Mouse (Mus musculus) heart, adult 18-20 months (tissue): ENCODE measurements at regions not wholly inside any gene's neighbourhood (a gene's known extent, or its start where the extent isn't known, plus 50 kb on each side); places are given as distances from the start of the nearest gene placed in this dataset.

ENCODE experiments used
- DNase-seq, 2 experiments: peaks; one replicate each; pipeline ENCODE4 v3.0.0; 2021 to 2022; ENCODE audit warnings: mixed read lengths in 1 of 2

DNA sequence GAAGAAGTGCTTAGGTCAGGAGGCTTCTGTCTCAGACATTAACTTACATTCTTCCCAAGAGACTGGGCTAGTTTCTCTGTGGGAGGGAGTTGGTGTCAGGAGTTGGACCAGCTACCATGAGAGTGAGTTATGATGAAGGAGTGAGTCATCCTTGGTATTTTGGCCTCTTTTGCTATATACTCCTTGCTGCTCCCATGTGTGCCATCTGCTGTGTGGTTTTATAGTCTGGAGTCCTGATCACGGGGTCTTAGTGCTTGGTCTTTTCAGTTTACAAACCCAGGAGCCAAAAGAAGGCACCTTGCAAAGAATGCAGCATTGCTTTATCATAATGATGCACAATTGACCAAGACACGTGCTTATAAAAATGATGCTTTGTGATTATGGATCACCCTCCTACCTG, 56.6 kb downstream of the Zfp503 start:
- DNase-seq, result no peak

GRCm38 (mm10) chr14:21931944-21932343, 57.5 kb downstream of the Zfp503 start:
- no peak for DNase-seq

- DNase-seq, result no peak
Observed at GRCm38 (mm10) chr14:21929048-21929447, 60.4 kb downstream of the Zfp503 start.

DNA sequence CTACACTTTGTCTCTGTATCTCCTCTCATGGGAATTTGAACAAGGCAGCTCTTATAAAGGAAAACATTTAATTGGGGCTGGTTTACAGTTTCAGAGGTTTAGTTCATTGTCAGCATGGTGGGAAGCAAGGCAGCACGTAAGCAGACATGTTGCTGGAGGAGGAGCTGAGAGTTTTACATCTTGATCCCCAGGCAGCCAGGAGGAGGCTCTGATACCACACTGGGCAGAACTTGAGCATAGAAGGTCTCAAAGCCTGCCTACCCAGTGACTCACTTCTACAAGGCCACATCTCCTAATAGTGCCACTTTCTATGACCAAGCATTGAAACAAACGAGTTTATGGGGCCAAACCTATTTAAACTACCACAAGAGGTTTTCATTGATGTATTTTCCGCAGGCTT, 67.9 kb upstream of the Comtd1 start:
- no peak for DNase-seq

DNA sequence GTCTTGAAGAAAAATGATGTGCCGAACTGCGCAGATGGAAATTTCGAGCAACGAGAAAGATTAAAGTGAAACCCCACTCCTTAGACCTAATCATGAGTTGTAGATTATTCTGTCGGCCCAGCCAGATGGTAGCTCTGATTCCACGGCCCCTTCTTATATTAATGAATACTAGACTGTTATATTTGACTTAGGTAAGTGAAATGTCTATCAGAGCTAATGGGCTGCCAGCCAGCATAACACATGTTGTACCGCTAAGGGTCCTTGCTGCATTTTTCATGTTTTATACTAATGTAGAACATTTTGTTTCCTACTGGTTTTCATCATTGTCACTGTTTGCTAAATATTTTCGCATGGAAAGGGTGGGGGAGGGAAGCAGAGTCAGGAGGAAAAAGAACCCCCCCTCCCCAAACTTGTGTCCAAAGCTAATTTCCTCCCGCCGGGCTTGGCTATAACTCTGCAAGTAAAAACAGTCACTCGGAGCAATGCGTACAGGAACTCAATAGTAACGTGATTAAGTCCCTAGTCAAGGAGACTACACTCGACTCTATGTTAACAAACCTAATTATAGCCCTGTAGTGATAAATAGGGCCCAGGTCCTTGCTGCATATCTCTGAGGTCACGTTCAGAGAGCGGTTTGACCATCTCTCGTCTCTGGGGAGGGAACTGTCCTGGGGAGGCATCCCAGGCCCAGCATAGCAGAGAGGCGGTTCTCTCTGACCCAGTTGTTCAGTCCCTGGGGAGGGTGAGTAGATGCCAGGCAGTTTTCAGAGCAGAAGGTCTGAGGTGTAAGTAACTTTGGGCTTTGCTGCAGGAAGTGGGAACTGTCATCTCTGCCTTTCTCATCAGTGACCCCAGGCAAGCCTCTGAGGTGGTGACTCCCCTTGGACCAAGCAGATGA, 56.0 kb upstream of the Comtd1 start:
- DNase-seq, result peak; percentile 36 to 42

DNA sequence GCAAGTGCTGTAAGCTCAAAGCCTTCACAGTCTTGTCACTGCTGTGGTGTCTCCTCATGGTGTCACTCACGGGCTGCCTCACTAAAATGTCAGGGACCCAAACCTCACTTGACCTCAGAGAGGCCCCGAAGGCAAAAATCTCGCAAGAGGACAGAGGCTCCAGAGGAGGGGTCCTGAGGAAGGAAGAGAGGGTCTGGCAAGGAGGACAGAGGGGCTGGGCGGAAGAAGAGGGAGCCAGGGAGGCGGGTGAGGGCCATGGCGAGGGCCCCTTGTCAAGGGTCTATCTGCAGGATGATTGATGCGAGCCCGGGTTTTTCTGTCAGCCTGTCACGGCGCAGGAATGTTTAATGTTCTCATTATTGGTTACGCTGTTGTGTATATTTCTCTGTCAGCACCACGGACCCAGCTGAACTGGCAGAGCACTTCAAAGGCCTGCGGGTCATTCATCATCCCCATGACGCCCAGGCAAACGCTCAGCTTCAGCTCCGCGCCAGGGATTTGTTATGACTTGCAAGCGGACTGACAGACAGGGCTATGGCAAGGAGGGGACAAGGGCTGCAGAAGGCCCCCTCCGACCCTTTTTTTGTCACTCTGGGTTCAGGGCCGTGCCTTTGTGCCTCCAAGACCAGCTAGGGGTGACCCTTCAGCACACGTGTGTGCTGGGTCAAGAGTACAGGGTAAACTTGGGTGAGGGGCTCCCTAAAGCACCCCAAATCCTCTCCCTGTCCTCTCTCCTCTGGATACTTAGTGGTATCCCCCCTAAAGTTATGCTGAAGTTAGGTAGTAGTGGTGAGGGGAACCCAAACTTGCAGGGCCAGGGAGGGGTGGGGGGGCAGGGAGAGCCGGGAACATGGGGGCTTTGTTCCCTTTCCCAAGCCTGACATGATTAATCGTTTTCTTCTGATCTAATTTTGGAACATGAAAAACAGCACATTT, 55.1 kb upstream of the Comtd1 start:
- DNase-seq, result peak; percentile 11 to 20

DNA sequence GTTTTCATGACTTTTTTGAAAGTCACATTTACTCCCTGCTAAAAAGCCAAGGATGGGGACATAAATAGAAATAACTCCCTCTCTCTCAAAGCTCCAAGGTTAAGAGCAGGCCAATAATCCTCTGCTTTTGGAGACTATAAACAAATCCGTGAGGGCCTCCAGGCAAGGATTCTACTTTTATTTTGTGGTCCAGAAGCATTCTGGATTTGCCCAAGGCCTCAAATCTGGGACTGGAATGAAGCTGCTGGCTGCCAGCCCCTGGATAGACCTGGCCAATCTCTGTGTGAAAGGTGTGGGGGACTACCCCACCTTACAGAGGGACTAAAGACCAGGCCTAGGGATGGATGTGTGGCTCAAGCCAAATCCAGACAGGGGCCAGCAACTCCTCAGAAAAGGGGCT, 54.1 kb upstream of the Comtd1 start:
- DNase-seq, result no peak

- DNase-seq, result no peak
Observed at GRCm38 (mm10) chr14:21902456-21902855, 53.7 kb upstream of the Comtd1 start.

DNA sequence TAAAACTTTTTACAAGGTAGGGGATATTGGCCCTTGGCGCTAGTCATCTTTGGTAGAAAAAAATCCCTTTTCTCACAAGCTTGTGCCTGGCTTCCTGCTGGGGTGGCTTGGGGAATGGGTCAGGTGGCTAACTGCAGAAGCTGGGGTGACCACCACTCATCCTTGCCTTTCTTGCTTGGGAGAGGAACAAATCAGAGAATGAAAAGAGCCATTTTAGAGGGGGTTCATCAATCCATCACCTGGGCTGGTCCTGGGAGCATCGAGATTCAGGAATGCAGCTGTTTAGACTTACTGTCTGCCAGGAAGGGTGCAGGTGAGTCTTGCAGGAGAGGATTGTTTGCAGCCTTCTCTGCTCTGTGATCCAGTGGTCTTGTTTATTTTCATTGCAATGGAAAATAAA, 52.2 kb upstream of the Comtd1 start:
- DNase-seq, result no peak

GRCm38 (mm10) chr14:21900516-21900915, 51.7 kb upstream of the Comtd1 start:
- DNase-seq, result no peak
